Mouse (Mus musculus): ENCODE results near the gene Clybl.

- TF ChIP-seq CTCF (IDR thresholded peaks at IDR 0.05; ENCODE audit: extremely low read depth, insufficient read depth, low read length) (no peak), POLR2A (IDR thresholded peaks at IDR 0.05; ENCODE audit: extremely low read depth, insufficient read depth, low read length) (no peak)
Observed at GRCm38 (mm10) chr14:122367252-122367868, 185.9 kb downstream of the Clybl start.

Measured in cortical plate, adult 2 months (tissue).